Mouse (Mus musculus) ES-Bruce4 (cell line): ENCODE results near the gene Fes. TPM values are rescaled to one million over a fixed set of nuclear protein-coding genes. Genes with fewer than 3 reads are reported as not detected.

Source experiments
- H3K27ac ChIP-seq: 2 replicates; pipeline ENCODE4 v1.5.1; 2012; ENCODE audit warnings: low read length, inconsistent platforms; ENCODE audit not compliant: insufficient read depth
- H3K27me3 ChIP-seq: 2 replicates; pipeline ENCODE4 v1.6.1; 2012; ENCODE audit warnings: mild to moderate bottlenecking, low read length, inconsistent platforms; ENCODE audit not compliant: control insufficient read depth, poor library complexity, insufficient read depth, severe bottlenecking
- H3K36me3 ChIP-seq: 2 replicates; pipeline ENCODE4 v1.6.1; 2012; ENCODE audit warnings: inconsistent platforms, mild to moderate bottlenecking, low read length, moderate library complexity; ENCODE audit not compliant: control insufficient read depth, poor library complexity, insufficient read depth, severe bottlenecking
- H3K4me1 ChIP-seq: one replicate; pipeline ENCODE4 v1.8.1; 2011; ENCODE audit warnings: low read length; ENCODE audit not compliant: control insufficient read depth, insufficient read depth
- H3K4me3 ChIP-seq: 2 replicates; pipeline ENCODE4 v1.5.1; 2011; ENCODE audit warnings: low read depth, mild to moderate bottlenecking, low read length
- H3K9ac ChIP-seq: 2 replicates; pipeline ENCODE4 v1.6.1; 2012; ENCODE audit warnings: low read depth, mild to moderate bottlenecking, inconsistent platforms; ENCODE audit not compliant: poor library complexity, severe bottlenecking
- H3K9me3 ChIP-seq: replicated peaks from 2 replicates; pipeline ENCODE4 v1.6.1; 2012; ENCODE audit warnings: mild to moderate bottlenecking, low read length, inconsistent platforms; ENCODE audit not compliant: control insufficient read depth, poor library complexity, insufficient read depth, severe bottlenecking
- CTCF ChIP-seq: IDR thresholded peaks from one replicate; pipeline ENCODE4 v1.8.1; 2011; ENCODE audit warnings: low read depth, low read length
- EP300 ChIP-seq: IDR thresholded peaks from 2 replicates; pipeline ENCODE4 v1.6.1; 2011; ENCODE audit warnings: low read depth, low read length; ENCODE audit not compliant: insufficient read depth
- POLR2A ChIP-seq: IDR thresholded peaks from one replicate; pipeline ENCODE4 v1.8.1; 2011; ENCODE audit warnings: low read length; ENCODE audit not compliant: insufficient read depth
- polyA plus RNA-seq: library from polyadenylated mRNA; stranded (reverse); fragments of >200 nt; gene quantifications from 2 replicates; pipeline ENCODE4 v1.2.4, GENCODE M21; 2011; ENCODE audit warnings: low read depth; ENCODE audit not compliant: missing spikeins, insufficient read depth, insufficient read length

Fes gene
- polyA plus RNA-seq, 1 experiment = 0.76 TPM

GRCm38 (mm10) chr7:80374733-80375132 is 13.0 kb downstream of the Fes start:
- H3K27ac ChIP-seq = no peak overlapping the region
- H3K9me3 ChIP-seq = no peaks in the 10 kb centered on the region
- H3K36me3 ChIP-seq = no peaks in the 10 kb centered on the region
- H3K4me1 ChIP-seq = no peaks in the 10 kb centered on the region
- H3K4me3 ChIP-seq = no peak overlapping the region
- H3K9ac ChIP-seq = no peak overlapping the region
- TF ChIP-seq POLR2A (no peak), EP300 (no peak), CTCF (no peak)
- H3K27me3 ChIP-seq = no peaks in the 10 kb centered on the region

GRCm38 (mm10) chr7:80374280-80374679 is 13.5 kb downstream of the Fes start:
- H3K4me1 ChIP-seq = no peaks in the 10 kb centered on the region
- no peak overlapping the region for H3K4me3 ChIP-seq
- H3K9ac ChIP-seq = no peak overlapping the region
- TF ChIP-seq EP300 = no peak
- TF ChIP-seq POLR2A = no peak
- no peak for TF ChIP-seq CTCF
- H3K36me3 ChIP-seq = no peaks in the 10 kb centered on the region
- no peaks in the 10 kb centered on the region for H3K9me3 ChIP-seq
- H3K27ac ChIP-seq = no peak overlapping the region
- H3K27me3 ChIP-seq = no peaks in the 10 kb centered on the region

GRCm38 (mm10) chr7:80373850-80374249 is 13.9 kb downstream of the Fes start:
- no peak for TF ChIP-seq CTCF
- no peak for TF ChIP-seq EP300
- TF ChIP-seq POLR2A = no peak
- H3K27ac ChIP-seq = no peak overlapping the region
- H3K27me3 ChIP-seq = no peaks in the 10 kb centered on the region
- H3K4me1 ChIP-seq = no peaks in the 10 kb centered on the region
- no peak overlapping the region for H3K4me3 ChIP-seq
- H3K36me3 ChIP-seq = no peaks in the 10 kb centered on the region
- no peak overlapping the region for H3K9ac ChIP-seq
- no peaks in the 10 kb centered on the region for H3K9me3 ChIP-seq

- Histone ChIP-seq H3K4me1 (no peaks in the 10 kb centered on the region), H3K9ac (no peak overlapping the region), H3K27ac (no peak overlapping the region), H3K36me3 (no peaks in the 10 kb centered on the region), H3K9me3 (no peaks in the 10 kb centered on the region), H3K4me3 (no peak overlapping the region), H3K27me3 (no peaks in the 10 kb centered on the region)
- TF ChIP-seq CTCF = no peak
- no peak for TF ChIP-seq EP300
- TF ChIP-seq POLR2A = no peak
Observed at GRCm38 (mm10) chr7:80373352-80373751, 14.4 kb downstream of the Fes start.

GRCm38 (mm10) chr7:80372667-80373066 is 15.1 kb downstream of the Fes start:
- no peak overlapping the region for H3K9ac ChIP-seq

GRCm38 (mm10) chr7:80372166-80372565 is 15.6 kb downstream of the Fes start:
- Histone ChIP-seq H3K4me1 (no peaks in the 10 kb centered on the region), H3K27ac (no peak overlapping the region), H3K4me3 (no peak overlapping the region), H3K36me3 (no peaks in the 10 kb centered on the region), H3K27me3 (no peaks in the 10 kb centered on the region), H3K9ac (no peak overlapping the region), H3K9me3 (no peaks in the 10 kb centered on the region)
- no peak for TF ChIP-seq CTCF
- no peak for TF ChIP-seq EP300
- no peak for TF ChIP-seq POLR2A

More at GRCm38 (mm10) chr7:80372667-80373066, 15.1 kb downstream of the Fes start:
- no peak overlapping the region for H3K4me3 ChIP-seq
- H3K4me1 ChIP-seq = no peaks in the 10 kb centered on the region
- H3K27ac ChIP-seq = no peak overlapping the region
- no peaks in the 10 kb centered on the region for H3K27me3 ChIP-seq
- no peaks in the 10 kb centered on the region for H3K9me3 ChIP-seq
- no peaks in the 10 kb centered on the region for H3K36me3 ChIP-seq
- no peak for TF ChIP-seq POLR2A
- TF ChIP-seq EP300 = no peak
- TF ChIP-seq CTCF = no peak
